In genomic region chr1:90028305-90028704, GRCm38 (mm10) we compare ENCODE assay signal across 29 mouse cellular contexts. TPM values are rescaled to one million over a fixed set of nuclear protein-coding genes. Genes with fewer than 3 reads are reported as not detected.
A peak's percentile ranks its signal among the peaks of the same experiment; 100 is the strongest.
DNase-seq lines count a peak whose midpoint lies in the region; ATAC-seq and TF ChIP-seq lines count a peak whose summit lies in the region.
"Had no signal": no experiment of that assay in that cellular context is flagged by ENCODE, and none has a peak within 500 bp of the region (broad histone marks: within the 10 kb centered on the region; RNA-seq: fewer than 3 reads in every experiment).

No protein-coding gene starts in this region.

- TF ChIP-seq CTCF in kidney, postnatal 0 days (IDR thresholded peaks at IDR 0.05; ENCODE audit: low read depth), result no peak
- TF ChIP-seq CTCF in lung, embryonic 14.5 days (IDR thresholded peaks at IDR 0.05; ENCODE audit: low read depth), result no peak
- TF ChIP-seq CTCF in lung, postnatal 0 days (IDR thresholded peaks at IDR 0.05), result no peak
- no peak for TF ChIP-seq CTCF in stomach, postnatal 0 days (IDR thresholded peaks at IDR 0.05; ENCODE audit: low read depth)

- peak; percentile 12 for DNase-seq in kidney, postnatal 0 days (ENCODE audit: low spot score)
- DNase-seq in kidney, adult 8-10 months, result no peak
- peak; percentile 25 for DNase-seq in lung, embryonic 14.5 days
- DNase-seq in lung, postnatal 0 days (ENCODE audit: low spot score), result no peak
- peak; percentile 49 for DNase-seq in embryonic facial prominence, embryonic 10.5 days (ENCODE audit: low spot score)
- peak; percentile 45 for DNase-seq in stomach, postnatal 0 days (ENCODE audit: low spot score)
- no peak for DNase-seq in thymus, adult 18-20 months
- DNase-seq: adrenal gland, postnatal 14 days; B cell, adult 2 months; cerebellum, adult 8-10 months; embryo, embryonic 11 days; gastrocnemius, postnatal 25 days; heart, adult 18-20 months; heart, postnatal 36 days; kidney, adult 18-20 months; layer of hippocampus, postnatal 36 days; liver, postnatal 0 days; lung, postnatal 10 days; thymus, postnatal 14 days had no signal

- no peak overlapping the region for H3K4me2 ChIP-seq in kidney, postnatal 0 days (ENCODE audit: low read length)
- H3K4me2 ChIP-seq in lung, embryonic 14.5 days, result no peak overlapping the region
- H3K4me2 ChIP-seq in lung, postnatal 0 days (replicated peaks; ENCODE audit: low read depth, low read length), result no peak overlapping the region
- H3K4me2 ChIP-seq in stomach, postnatal 0 days (replicated peaks; ENCODE audit: low read depth), result no peak overlapping the region
- H3K4me2 ChIP-seq: embryonic facial prominence, embryonic 13.5 days; forebrain, embryonic 15.5 days; heart, embryonic 11.5 days; hindbrain, embryonic 12.5 days; limb, embryonic 13.5 days; liver, embryonic 12.5 days; midbrain, embryonic 13.5 days had no signal

- H3K27ac ChIP-seq in kidney, postnatal 0 days, result no peak overlapping the region
- no peak overlapping the region for H3K27ac ChIP-seq in lung, embryonic 14.5 days (ENCODE audit: low read depth)
- no peak overlapping the region for H3K27ac ChIP-seq in lung, postnatal 0 days (ENCODE audit: low read length)
- no peak overlapping the region for H3K27ac ChIP-seq in embryonic facial prominence, embryonic 10.5 days (replicated peaks)
- H3K27ac ChIP-seq in stomach, postnatal 0 days (replicated peaks), result no peak overlapping the region
- H3K27ac ChIP-seq: embryonic facial prominence, embryonic 13.5 days; forebrain, embryonic 10.5 days; forebrain, embryonic 15.5 days; hindbrain, embryonic 12.5 days; layer of hippocampus, adult 2 months; limb, embryonic 13.5 days; liver, embryonic 12.5 days; macrophage; midbrain, embryonic 13.5 days had no signal

- H3K27me3 ChIP-seq in kidney, postnatal 0 days (ENCODE audit: insufficient read depth, low read length), result no peaks in the 10 kb centered on the region
- H3K27me3 ChIP-seq in lung, embryonic 14.5 days (ENCODE audit: insufficient read depth, low read length), result no peaks in the 10 kb centered on the region
- H3K27me3 ChIP-seq in lung, postnatal 0 days (replicated peaks; ENCODE audit: insufficient read depth, low read length), result no peaks in the 10 kb centered on the region
- peaks cover 23% of the 10 kb centered on the region for H3K27me3 ChIP-seq in embryonic facial prominence, embryonic 10.5 days (replicated peaks; ENCODE audit: low read depth, poor library complexity, severe bottlenecking)
- no peaks in the 10 kb centered on the region for H3K27me3 ChIP-seq in stomach, postnatal 0 days (ENCODE audit: control insufficient read depth, insufficient read depth, low read length)
- H3K27me3 ChIP-seq: hindbrain, embryonic 12.5 days; liver, embryonic 12.5 days; midbrain, embryonic 13.5 days had no signal

- WGBS in kidney, postnatal 0 days, result 55% methylated on average over 2 of the region's 2 CpGs
- WGBS in lung, embryonic 14.5 days, result 48% methylated on average over 2 of the region's 2 CpGs
- WGBS in lung, postnatal 0 days, result 55% methylated on average over 2 of the region's 2 CpGs
- 61% methylated on average over 2 of the region's 2 CpGs for WGBS in embryonic facial prominence, embryonic 10.5 days
- 61% methylated on average over 2 of the region's 2 CpGs for WGBS in stomach, postnatal 0 days

- no peak for ATAC-seq in kidney, postnatal 0 days (replicated peaks; ENCODE audit: low FRiP score, low read depth)
- ATAC-seq in lung, embryonic 14.5 days (ENCODE audit: insufficient read depth), result no peak
- no peak for ATAC-seq in lung, postnatal 0 days
- ATAC-seq in stomach, postnatal 0 days (ENCODE audit: low FRiP score, low TSS enrichment), result no peak
- ATAC-seq: forebrain, embryonic 15.5 days; liver, embryonic 12.5 days; liver, postnatal 0 days; midbrain, embryonic 13.5 days had no signal

- no peak for TF ChIP-seq EP300 in lung, postnatal 0 days (IDR thresholded peaks at IDR 0.05)
- TF ChIP-seq EP300 in stomach, postnatal 0 days (optimal IDR thresholded peaks at IDR 0.05), result no peak

- no peaks in the 10 kb centered on the region for H3K36me3 ChIP-seq in kidney, postnatal 0 days (ENCODE audit: insufficient read depth, low read length)
- H3K36me3 ChIP-seq in lung, embryonic 14.5 days (ENCODE audit: insufficient read depth), result no peaks in the 10 kb centered on the region
- no peaks in the 10 kb centered on the region for H3K36me3 ChIP-seq in lung, postnatal 0 days (ENCODE audit: insufficient read depth, low read length)
- H3K36me3 ChIP-seq in embryonic facial prominence, embryonic 10.5 days (replicated peaks), result no peaks in the 10 kb centered on the region
- H3K36me3 ChIP-seq in stomach, postnatal 0 days (ENCODE audit: control insufficient read depth, insufficient read depth, low read length), result no peaks in the 10 kb centered on the region
- H3K36me3 ChIP-seq: embryonic facial prominence, embryonic 13.5 days; forebrain, embryonic 10.5 days; forebrain, embryonic 15.5 days; hindbrain, embryonic 12.5 days; limb, embryonic 13.5 days; liver, embryonic 12.5 days; midbrain, embryonic 13.5 days had no signal

- H3K9ac ChIP-seq in kidney, postnatal 0 days (ENCODE audit: low read depth, low read length), result no peak overlapping the region
- H3K9ac ChIP-seq in lung, embryonic 14.5 days, result no peak overlapping the region
- H3K9ac ChIP-seq in lung, postnatal 0 days (replicated peaks; ENCODE audit: low read depth), result no peak overlapping the region
- H3K9ac ChIP-seq in stomach, postnatal 0 days (ENCODE audit: low read length), result no peak overlapping the region
- H3K9ac ChIP-seq: embryonic facial prominence, embryonic 13.5 days; forebrain, embryonic 15.5 days; hindbrain, embryonic 12.5 days; limb, embryonic 13.5 days; liver, embryonic 12.5 days; liver, postnatal 0 days; midbrain, embryonic 13.5 days had no signal

- H3K4me3 ChIP-seq in kidney, postnatal 0 days (replicated peaks; ENCODE audit: low read depth, low read length), result no peak overlapping the region
- no peak overlapping the region for H3K4me3 ChIP-seq in lung, embryonic 14.5 days (ENCODE audit: low read depth, low read length)
- H3K4me3 ChIP-seq in lung, postnatal 0 days (ENCODE audit: low read depth, low read length), result no peak overlapping the region
- no peak overlapping the region for H3K4me3 ChIP-seq in embryonic facial prominence, embryonic 10.5 days
- H3K4me3 ChIP-seq in stomach, postnatal 0 days (ENCODE audit: low read depth, low read length), result no peak overlapping the region
- H3K4me3 ChIP-seq: embryonic facial prominence, embryonic 13.5 days; forebrain, embryonic 10.5 days; forebrain, embryonic 15.5 days; hindbrain, embryonic 12.5 days; layer of hippocampus, adult 2 months; limb, embryonic 13.5 days; liver, embryonic 12.5 days; midbrain, embryonic 13.5 days had no signal

- H3K4me1 ChIP-seq in kidney, postnatal 0 days (replicated peaks; ENCODE audit: insufficient read depth, low read length), result no peaks in the 10 kb centered on the region
- H3K4me1 ChIP-seq in lung, embryonic 14.5 days (ENCODE audit: insufficient read depth), result no peaks in the 10 kb centered on the region
- no peaks in the 10 kb centered on the region for H3K4me1 ChIP-seq in lung, postnatal 0 days (ENCODE audit: insufficient read depth, low read depth, low read length)
- H3K4me1 ChIP-seq in embryonic facial prominence, embryonic 10.5 days, result peaks cover 5% of the 10 kb centered on the region; the same call in 1 of the 2 replicates
- no peaks in the 10 kb centered on the region for H3K4me1 ChIP-seq in stomach, postnatal 0 days (replicated peaks; ENCODE audit: control insufficient read depth, insufficient read depth)
- H3K4me1 ChIP-seq: embryonic facial prominence, embryonic 13.5 days; forebrain, embryonic 15.5 days; hindbrain, embryonic 12.5 days; limb, embryonic 13.5 days; liver, embryonic 12.5 days; midbrain, embryonic 13.5 days had no signal

- H3K9me3 ChIP-seq in kidney, postnatal 0 days (replicated peaks; ENCODE audit: low read length), result no peaks in the 10 kb centered on the region
- no peaks in the 10 kb centered on the region for H3K9me3 ChIP-seq in lung, embryonic 14.5 days (ENCODE audit: low read depth, low read length)
- no peaks in the 10 kb centered on the region for H3K9me3 ChIP-seq in lung, postnatal 0 days (ENCODE audit: low read length)
- no peaks in the 10 kb centered on the region for H3K9me3 ChIP-seq in embryonic facial prominence, embryonic 10.5 days
- H3K9me3 ChIP-seq in stomach, postnatal 0 days (ENCODE audit: control insufficient read depth, low read length), result no peaks in the 10 kb centered on the region
- H3K9me3 ChIP-seq: embryonic facial prominence, embryonic 13.5 days; forebrain, embryonic 10.5 days; forebrain, embryonic 15.5 days; hindbrain, embryonic 12.5 days; limb, embryonic 13.5 days; liver, embryonic 12.5 days; midbrain, embryonic 13.5 days had no signal

RNA-seq across cellular contexts. Expression of gene Asb18, which starts 13.8 kb away (rescaled TPM):
- polyA plus RNA-seq in kidney, postnatal 0 days (2015; fragmentation: Nextera tagmentation; extraction: Ambion mirVana), result not detected in 2 replicates
- 0.11 TPM in 1 of 2 replicates, not detected in the other for polyA plus RNA-seq in lung, embryonic 14.5 days (2014; fragmentation: Nextera tagmentation; extraction: Ambion mirVana)
- not detected in 2 replicates for polyA plus RNA-seq in lung, postnatal 0 days (2015; fragmentation: Nextera tagmentation; extraction: Ambion mirVana)
- polyA plus RNA-seq in embryonic facial prominence, embryonic 10.5 days (2016; fragmentation: Nextera tagmentation; extraction: Ambion mirVana), result 0.05 TPM in 1 of 2 replicates, not detected in the other
- polyA plus RNA-seq in stomach, postnatal 0 days (2015; fragmentation: Nextera tagmentation; extraction: Ambion mirVana), result 0.02 TPM in 1 of 2 replicates, not detected in the other
- polyA plus RNA-seq: embryonic facial prominence, embryonic 13.5 days; forebrain, embryonic 10.5 days; liver, embryonic 12.5 days; liver, postnatal 0 days; macrophage had no signal

Comparison
In these comparisons a context has a peak if more than half of its experiments do, and no peak if none do; other contexts are left out.
1. DNase-seq: peak in kidney, postnatal 0 days (single experiment), lung, embryonic 14.5 days (single experiment), embryonic facial prominence, embryonic 10.5 days (single experiment) and stomach, postnatal 0 days (single experiment); none in kidney, adult 8-10 months (0 of 2), lung, postnatal 0 days (single experiment) and thymus, adult 18-20 months (0 of 2).